Mouse (Mus musculus) layer of hippocampus, postnatal 10 days (tissue): Measurements from ENCODE around the gene Kri1. TPM values are rescaled to one million over a fixed set of nuclear protein-coding genes. Genes with fewer than 3 reads are reported as not detected.
A peak's percentile ranks its signal among the peaks of the same experiment; 100 is the strongest.
"Not testable (repeated sequence)": the region's sequence is repeated elsewhere in the genome, so short reads cannot be mapped to it uniquely, and the experiment has no call there.

Experiments used
- DNase-seq, 2 experiments: peaks; one replicate each; pipeline ENCODE4 v3.0.0; 2021; ENCODE audit warnings: low spot score in 2 of 2
- total RNA-seq, 2 experiments: library from RNA; stranded (reverse); gene quantifications; 2 replicates each; pipeline ENCODE4 v1.2.3; 2021

Gene Kri1
- total RNA-seq, 2 experiments from 2014 or later = 37.7 to 39.2 TPM

DNA sequence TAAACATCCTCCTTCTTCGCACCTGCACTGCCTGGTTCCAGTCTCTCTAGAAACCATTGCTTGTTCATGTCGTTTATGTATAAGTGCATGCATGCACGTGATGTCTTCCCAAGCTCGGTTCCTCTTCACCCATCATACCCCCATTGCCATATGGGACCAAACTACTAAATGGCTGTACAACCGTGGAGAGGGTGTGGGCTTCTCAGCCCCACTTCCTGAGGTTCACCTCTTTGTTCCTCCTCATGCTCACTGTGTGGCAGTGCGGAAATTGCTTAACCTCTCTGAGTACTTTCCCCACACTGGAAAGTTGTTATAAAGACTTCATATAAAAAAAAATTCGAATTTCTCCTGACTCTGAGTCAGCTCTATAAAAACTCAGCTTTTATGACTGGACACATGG, 28.9 kb upstream of the Kri1 start:
- DNase-seq = no peak

DNA sequence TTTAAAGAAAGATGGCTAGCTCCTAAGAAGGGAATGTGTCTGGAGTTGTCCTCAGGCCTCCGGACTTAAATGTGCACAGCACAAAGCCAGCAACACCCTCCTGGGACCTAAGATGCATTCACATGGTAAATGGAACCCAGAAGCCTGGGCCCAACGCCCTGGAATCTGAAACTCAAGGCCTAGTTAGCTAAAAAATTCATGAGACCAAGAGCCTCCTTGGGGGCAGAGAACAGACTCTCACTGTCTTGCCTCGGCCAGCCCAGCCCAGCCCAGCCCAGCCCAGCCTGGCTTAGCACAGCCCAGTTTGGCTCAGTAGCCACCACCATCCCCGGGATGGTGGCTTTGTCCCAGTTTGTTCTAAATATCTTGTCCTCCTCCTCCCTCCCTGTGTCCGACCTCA, 27.7 kb upstream of the Kri1 start:
- DNase-seq = no peak

DNA sequence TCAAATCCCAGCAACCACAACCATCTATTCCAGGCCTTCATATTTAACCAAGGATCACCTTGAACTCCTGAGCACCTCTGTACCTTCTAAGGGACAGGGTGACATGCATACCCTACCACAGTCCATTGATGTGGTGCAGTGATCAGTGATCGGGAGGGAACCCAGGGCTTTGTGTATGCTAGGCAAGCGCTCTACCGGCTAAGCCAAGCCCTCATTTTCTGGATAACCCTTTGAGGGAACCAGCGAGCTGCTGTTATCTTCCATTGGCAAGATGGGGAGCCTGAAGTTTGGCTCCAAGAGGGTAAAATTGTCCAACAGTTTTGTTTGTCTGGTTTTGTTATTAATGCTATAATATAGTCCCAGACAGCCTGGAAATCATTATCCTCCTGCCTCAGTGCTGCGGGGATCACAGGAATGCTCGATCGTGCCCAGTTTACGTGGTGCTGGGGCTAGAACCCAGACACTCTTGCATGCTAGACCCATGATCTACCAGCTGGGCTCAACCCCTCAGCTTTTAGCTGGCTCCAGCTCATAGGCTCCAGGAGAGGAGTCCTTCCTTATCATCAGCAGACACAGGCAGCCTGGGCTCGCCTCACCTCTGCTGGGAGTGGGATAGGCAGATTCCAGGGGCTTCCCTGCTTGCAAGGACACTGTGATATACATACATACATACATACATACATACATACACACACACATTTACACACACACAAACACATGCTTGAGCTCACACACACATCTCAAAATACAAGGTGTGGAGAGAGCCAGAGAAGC, 26.8 kb upstream of the Kri1 start:
- DNase-seq = no peak

DNA sequence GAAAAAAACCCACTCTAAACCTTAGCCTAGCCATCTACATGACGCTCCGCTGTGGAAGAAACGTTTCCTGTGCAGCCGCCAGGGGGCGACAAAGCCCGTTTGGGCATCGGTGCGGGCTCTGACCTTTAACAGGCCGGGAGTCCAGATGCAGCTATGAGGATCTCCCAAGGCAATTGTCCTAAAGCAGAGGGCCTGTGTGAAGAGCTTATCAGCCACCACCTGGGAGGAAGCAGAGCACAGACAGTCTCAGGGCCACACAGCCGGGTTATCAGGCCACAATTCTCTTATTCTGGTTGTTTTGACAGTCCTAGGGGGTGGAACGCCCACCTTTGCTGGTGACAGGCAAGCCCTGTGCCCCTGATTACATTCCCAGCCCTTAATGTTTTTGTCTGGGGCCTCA, 25.6 kb upstream of the Kri1 start:
- DNase-seq = peak; percentile 87 to 90

DNA sequence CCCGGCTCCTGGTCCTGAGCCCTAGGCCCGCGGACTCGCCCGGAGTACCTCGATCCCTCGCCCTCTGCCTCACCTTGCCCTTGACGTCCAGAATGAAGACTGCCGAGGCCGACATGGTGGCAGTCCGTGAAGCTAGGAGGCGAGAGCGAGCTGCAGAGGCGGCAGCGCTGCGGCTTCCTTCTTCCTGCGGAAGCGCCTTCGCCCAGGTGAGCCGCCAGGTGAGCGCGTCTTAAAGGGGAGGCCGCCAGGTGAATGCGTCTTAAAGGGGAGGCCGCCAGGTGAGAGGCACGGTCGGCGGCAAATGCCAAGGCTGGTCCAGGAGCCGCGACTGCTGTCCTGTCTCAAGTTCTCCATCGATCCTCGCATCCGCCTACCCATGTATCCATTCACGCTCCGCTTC, 24.4 kb upstream of the Kri1 start, which contains the start of gene Ap1m2:
Gene Ap1m2, minus strand, starts transcription at position 204 of the 400 bp plus-strand sequence.
- DNase-seq = no peak

DNA sequence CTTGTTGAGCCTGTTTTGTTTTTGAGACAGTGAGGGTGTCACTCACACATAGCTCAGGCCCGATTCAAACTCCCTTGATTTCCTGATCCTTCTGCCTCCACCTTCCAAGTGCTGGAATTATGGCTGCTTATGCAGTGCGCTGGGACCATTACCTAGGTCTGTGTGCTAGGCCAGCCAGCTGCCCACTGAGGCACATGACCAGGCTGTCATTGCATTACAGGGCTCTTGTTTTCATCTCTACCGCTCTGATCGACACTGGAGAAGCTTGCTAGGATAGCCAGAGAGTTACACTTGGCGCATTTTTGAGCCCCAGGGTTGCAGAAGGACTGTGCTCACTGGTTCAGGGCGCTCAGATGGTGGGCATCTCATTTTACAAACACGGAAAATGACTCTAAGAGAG, 23.9 kb upstream of the Kri1 start:
- DNase-seq = no peak

DNA sequence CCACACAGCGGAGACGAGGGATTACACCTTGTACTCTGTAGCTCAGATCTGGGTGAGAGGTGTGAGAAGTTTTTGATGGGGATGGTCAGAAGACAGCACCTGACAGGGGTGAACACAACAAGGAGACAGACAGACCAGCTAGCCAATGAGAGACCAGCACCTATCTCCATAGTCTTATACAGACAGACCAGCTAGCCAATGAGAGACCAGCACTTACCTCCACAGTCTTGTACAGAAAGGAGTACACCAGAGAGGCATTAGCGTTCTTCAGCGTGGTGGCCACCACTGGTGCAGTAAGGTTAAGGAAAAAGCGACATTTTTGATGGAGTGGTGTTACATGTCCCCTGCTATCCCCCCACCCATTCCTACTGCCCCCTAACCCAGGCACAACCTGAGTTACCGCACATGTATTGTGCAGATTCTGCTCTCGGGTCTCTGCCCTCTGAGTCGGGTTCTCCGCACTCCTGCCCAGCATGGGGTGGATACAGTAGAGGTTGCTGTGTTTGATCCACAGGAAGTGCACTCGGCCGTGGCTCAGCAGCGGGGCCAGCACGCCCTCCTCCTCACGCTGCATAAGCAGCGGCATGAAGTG, 21.5 kb upstream of the Kri1 start:
- no peak for DNase-seq

DNA sequence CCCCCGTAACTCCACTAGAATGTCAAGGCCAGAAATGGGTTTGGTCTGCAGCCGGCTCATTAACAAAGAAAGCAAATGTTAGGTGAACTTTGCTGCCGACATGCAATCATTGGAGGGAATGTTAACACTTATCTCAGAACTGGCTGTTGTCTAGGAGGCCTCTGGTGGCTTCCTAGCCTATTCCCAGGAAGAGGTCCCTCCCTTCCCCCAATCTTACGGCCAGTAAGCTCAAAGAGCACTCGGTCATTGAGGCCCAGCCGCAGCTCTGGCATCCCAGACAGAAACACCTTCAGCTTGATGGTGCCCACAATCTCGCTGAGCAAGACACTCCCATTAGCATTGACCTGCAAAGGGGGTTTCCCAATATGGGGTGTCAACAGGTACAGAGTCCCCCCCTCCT, 17.3 kb upstream of the Kri1 start:
- no peak for DNase-seq

DNA sequence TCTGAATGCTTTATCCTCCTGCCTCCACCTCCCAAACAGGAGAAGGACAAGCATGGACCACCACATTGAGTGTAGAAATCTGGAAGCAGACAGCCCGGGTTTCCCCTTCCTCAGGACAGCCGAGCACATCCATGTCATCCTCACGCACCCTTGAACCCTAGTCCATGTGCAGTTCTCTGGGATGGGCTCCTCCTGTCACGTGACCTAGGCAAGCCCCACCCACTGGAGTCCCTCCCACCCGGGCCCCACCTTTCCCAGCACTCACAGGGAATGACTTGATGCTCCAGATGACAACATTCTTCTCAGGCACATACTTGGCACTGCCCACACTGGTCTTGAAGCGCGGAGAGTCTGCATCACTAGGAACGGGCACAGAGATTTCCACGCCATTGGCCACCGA, 11.2 kb upstream of the Kri1 start:
- DNase-seq = no peak

DNA sequence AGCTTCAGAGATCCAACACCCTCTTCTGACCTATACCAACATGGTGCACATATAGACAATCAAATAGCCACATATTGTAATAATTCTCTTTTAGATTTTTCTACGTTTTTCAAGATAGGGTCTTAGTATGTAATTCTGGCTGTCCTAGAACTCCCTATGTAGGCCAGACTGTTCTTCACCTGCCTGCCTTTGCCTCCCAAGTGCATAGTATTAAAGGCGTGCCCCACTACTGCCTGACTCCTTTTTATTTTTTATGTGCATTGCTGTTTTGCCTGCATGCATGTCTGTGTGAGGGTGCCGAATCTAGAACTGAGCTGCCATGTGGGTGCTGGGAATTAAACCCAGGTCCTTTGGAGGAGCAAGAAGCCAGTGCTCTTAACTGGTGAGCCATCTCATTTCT, 4.5 kb upstream of the Kri1 start:
- no peak for DNase-seq

DNA sequence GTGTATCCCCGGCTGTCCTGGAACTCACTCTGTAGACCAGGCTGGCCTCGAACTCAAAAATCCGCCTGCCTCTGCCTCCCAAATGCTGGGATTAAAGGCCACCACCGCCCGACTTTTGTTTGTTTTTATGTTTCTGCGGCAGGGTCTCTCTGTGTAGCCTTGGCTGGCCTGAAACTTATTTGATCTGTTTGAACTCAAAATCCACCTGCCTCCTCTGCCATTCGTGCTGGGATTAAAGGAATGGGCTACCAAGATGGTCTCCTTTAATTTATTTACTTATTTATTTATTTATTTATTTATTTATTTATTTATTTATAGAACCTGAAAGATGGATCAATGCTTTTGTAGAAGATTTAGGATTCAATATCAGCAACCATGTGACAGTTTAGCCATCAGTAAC, 4.1 kb upstream of the Kri1 start:
- not testable (repeated sequence) for DNase-seq

DNA sequence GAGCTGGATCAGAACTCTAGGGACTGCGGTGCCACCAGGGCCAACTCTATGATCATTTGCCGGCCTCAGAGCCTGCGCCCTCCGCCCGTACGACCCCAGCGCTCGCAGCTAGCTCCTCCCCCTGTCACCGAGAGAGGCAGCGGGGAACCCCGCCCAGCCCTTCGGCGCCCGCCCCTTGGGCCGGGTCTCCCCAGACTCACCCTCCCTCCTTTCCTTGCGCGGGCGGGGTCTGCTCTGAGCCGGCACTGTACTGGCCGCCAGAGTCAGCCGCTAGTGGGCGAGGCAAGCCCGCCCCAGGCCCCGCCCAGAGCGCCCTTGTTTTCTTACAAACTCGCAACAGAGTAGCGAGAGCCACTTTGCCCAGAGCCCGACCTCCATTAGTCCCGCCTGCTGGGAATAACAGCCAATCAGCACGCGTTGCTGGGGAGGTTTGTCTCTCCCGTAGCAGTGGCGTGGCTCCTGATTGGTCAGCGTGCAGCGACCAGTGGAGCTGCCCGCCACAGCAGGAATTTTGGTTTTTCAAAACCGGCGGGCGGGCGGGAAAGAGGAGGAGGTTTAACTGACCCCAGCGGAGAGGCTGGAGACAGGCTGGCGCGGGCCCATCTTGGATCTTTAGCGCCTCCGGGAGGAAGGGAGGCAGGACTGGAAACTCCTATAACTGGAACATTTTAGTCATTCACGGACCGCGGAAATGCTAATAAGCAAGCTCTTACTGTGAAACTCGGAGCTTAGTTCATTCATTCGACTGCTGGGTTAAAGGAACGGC, 3.4 kb upstream of the Kri1 start, which contains the start of gene Cdkn2d:
Gene Cdkn2d, minus strand, starts transcription at position 386 of the 766 bp plus-strand sequence.
- peak; percentile 99 to 100 for DNase-seq

DNA sequence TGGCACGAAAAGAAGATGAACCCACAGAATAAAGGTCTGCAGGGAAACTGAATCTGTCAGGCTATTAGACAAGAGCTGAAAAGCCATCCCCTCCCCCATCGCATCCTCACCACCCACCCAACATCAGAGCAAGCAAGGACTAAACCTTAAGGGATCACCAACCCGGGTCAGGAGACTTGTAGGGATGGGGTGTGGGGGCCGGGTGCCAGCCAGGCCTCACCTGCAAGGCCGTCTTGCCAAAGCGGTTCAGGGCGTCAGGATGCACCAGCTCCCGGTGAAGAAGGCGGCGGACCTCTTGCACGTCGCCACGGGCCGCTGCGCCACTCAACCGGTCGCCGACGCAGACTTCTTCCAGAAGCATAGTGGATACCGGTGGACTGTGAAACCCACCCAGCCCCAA, 2.8 kb upstream of the Kri1 start:
- DNase-seq = no peak

DNA sequence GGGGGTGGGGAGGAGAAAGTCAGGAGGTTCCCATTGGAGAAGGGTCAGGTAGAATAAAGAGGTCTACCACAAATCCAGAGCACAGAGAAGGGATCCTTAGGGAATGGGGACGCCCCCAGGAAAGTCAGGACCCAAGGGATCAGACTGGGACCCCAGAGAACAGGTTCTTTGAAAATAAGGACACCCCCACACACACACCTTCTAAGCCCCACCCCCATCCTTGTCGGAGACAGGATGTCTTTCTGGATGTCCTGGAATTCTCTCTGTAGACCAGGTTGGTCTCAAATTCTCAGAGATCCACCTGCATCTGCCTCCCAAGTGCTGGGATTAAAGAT, 1.5 kb upstream of the Kri1 start:
- DNase-seq = no peak

DNA sequence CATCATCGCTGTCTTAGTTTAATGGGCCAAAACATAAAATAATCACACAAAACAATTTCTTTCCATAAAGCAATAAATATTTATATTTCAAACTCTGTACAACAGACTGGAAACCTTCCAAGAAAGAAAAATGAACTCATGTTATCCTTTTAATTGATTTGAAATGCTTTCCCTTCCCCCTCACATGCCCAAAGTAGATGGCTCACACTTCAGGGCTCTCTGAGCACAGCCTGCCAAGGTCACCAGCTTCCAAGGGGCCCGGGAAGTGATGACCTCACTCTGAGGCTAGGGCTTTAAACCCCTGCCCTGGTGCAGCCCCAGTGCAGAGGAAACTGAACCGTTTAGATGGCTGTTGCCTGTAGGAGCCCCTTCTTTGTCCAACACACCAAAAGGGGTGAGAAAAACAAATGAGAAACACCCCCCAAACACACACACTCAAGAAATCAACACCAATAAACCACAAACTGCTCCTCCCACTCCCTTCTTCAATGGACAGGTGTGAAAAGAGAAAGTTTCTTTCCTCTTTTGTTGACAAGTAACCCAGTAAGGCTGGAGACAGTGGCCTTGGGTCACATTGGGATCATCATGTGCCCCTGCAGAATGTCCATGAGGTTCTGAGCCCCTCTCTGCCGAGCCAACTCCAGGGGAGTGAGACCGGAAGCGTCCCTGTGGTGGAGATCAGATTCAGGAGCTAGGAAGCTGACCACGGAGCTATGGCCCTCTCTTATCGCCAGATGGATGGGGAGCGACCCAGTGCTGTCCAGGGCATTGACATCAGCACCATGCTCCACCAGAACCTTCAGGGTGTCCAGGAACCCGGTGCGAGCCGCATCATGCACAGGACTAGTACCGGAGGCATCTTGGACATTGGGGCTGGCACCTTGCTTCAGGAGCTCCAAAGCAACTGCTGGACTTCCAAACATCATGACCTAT, 901 bp upstream of the Kri1 start:
- DNase-seq = no peak

DNA sequence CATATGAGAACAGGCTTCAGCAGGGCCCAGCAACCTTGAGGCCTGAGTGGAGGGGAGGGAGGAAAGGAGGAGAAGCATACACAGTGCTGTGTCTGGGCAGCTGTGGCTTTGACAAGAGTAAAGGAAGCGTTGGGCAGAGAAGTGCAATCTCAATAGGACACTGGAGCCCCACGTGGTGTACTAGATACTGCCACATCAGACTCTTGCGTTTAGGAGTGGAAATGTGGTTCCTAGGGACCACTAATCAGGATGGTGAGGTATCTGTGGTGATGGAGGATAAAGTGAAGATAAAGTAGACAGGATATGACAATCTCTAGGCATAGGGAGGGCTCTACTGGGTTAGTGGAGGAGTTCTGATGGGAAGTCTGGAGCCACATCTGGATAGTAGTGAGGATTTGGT, 1.0 kb downstream of the Kri1 start:
- DNase-seq = no peak

DNA sequence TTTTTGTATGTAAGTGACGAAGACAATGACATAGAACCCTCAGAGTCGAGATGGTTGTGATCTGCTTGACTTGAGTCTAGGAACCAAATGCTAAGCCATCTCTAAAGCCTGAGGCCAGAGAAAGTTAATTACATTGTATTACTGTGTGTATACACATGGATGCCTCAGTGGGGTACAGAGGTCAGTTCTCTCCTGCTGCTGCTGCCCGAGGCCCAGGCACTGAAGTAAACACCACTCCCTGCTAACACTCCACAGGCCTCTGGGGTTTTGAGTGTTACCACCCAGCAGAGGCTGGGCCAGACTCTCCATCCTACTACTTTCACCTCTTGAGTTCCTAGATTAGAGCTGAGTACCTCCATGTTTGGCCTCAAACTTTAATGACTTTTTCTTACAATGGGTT, 3.8 kb downstream of the Kri1 start:
- DNase-seq = no peak

DNA sequence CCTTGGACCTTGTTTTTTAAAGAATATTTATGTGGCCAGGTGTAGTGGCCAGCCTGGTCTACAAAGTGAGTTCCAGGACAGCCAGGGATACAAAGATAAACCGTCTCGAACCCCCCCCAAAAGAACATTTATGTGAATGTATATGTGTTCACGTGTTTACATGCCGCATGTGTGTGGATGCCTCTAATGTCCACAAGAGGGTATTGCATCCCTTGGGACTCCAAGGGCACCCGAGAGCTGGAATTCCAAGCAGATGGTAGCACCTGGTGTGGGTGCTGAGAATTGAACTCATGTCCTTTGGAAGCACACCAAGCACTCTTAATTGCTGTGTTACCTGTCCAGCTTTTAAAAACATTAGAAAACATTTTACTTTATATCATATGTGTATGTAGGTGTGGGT, 4.2 kb downstream of the Kri1 start:
- DNase-seq = no peak

DNA sequence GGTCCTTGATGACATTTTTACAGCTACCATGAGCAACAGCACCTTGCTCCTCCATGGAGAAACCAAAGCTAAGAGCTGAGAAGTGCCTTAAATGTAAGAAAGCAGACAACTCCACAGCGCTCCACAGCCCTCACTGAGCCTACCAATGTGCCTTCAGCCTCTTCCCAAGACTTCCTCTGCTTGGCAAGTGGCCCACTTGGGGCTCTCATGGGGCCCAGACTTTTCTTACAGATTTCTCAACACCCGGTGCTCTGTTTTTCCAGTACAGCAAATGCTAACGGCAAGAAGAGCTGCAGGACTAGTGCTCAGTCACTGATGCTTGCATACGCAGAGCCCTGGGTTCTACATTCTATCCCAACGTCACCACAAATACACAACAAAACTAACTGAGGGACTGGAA, 10.0 kb downstream of the Kri1 start:
- DNase-seq = no peak

DNA sequence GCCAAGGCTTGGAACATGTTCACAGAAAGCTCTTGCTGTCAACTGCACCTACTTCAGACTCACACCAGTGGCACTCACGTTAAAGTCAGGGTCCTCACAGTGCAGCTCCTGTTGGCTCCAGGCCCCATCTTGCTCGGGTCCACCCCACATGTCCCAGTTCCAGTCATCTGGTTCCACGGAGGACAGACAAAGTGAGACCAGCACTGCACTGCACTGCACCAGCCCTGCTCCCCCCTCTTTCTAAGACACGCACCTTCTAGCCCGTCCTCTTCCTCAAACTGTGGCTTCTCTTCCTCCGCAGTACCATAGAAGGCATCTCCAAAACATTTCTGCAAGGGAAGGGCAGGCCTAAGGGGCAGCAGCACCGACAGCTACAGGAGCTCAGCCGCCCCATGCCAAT, 11.5 kb downstream of the Kri1 start:
- no peak for DNase-seq

DNA sequence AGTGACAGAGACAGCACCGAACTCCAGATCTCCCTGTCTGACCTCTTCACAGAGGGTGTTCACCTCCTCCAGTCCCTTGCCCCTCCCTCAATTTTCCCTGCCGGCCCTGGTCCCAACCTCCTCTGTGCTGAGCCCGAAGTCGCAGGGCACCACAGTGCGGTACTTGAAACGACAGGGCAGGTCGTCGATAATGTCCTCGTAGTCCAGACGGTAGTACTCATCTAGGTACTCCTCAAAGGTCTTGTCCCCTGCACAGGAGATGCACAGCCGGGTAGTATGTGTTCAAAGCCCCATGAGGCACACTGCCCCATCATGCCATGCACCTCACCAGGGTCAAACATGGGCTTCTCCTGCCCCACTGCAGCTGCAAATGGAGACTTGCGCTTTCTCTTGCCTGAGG, 12.0 kb downstream of the Kri1 start:
- DNase-seq = no peak
